Comparison of ENCODE assay signal across 8 mouse cellular contexts in genomic region chr2:142900120-142900861, GRCm38 (mm10). TPM values are rescaled to one million over a fixed set of nuclear protein-coding genes. Genes with fewer than 3 reads are reported as not detected.
DNase-seq lines count a peak whose midpoint lies in the region; ATAC-seq and TF ChIP-seq lines count a peak whose summit lies in the region.

No protein-coding gene starts in this region.

- H3K4me2 ChIP-seq in kidney, embryonic 14.5 days (replicated peaks; ENCODE audit: low read depth, low read length): peak overlapping the region; percentile 81
- H3K4me2 ChIP-seq in midbrain, embryonic 11.5 days: peak overlapping the region; percentile 91

- 31% methylated on average over 10 of the region's 10 CpGs for WGBS in kidney, embryonic 14.5 days
- 66% methylated on average over 10 of the region's 10 CpGs for WGBS in midbrain, embryonic 11.5 days

- intact Hi-C loops in heart, postnatal 10 days (cut with DNase I): loop anchor here (5.0 kb wide), 1 partner anchor 162 kb away; the partner anchor contains the start of gene Snrpb2

- H3K9ac ChIP-seq in kidney, embryonic 14.5 days (ENCODE audit: low read depth, low read length): peak overlapping the region; percentile 82
- H3K9ac ChIP-seq in MEL (ENCODE audit: control insufficient read depth, low read depth, low read length, poor library complexity, severe bottlenecking): peak overlapping the region; percentile 58
- H3K9ac ChIP-seq in midbrain, embryonic 11.5 days (ENCODE audit: low read length): no peak overlapping the region; the same call in 1 of the 2 replicates

- TF ChIP-seq CTCF in MEL (IDR thresholded peaks at IDR 0.05 in 2 of 3, conservative IDR thresholded peaks at IDR 0.05 in 1 of 3; ENCODE audit: control insufficient read depth in 1 of 3, insufficient read depth in 1 of 3, low read depth in 2 of 3, low read length in 3 of 3, poor library complexity in 1 of 3, severe bottlenecking in 1 of 3): no peak

- no peak overlapping the region for H3K27ac ChIP-seq in kidney, embryonic 14.5 days (ENCODE audit: low read depth, low read length)
- H3K27ac ChIP-seq in MEL (ENCODE audit: control insufficient read depth, low read depth, low read length): peak overlapping the region; percentile 63
- no peak overlapping the region for H3K27ac ChIP-seq in midbrain, embryonic 11.5 days (ENCODE audit: low read depth, low read length)

- 0 out of 2 replicates have a peak, but pooled peaks cover 11% of the 10 kb centered on the region for H3K4me1 ChIP-seq in kidney, embryonic 14.5 days (ENCODE audit: control insufficient read depth, insufficient read depth, low read length)
- peaks cover 0 to 4% of the 10 kb centered on the region in 2 experiments; a peak in 2 of 4 replicates for H3K4me1 ChIP-seq in MEL (ENCODE audit: control insufficient read depth in 1 of 2, insufficient read depth in 2 of 2, low read length in 2 of 2)
- H3K4me1 ChIP-seq in midbrain, embryonic 11.5 days (ENCODE audit: control insufficient read depth, insufficient read depth, low read length): 0 out of 2 replicates have a peak, but pooled peaks cover 2% of the 10 kb centered on the region

- no peak for TF ChIP-seq EP300 in MEL (IDR thresholded peaks at IDR 0.05; ENCODE audit: low read depth in 1 of 2, low read length in 2 of 2)

- TF ChIP-seq POLR2A in MEL (IDR thresholded peaks at IDR 0.05; ENCODE audit: control insufficient read depth in 1 of 2, insufficient read depth in 1 of 2, low read depth in 1 of 2, low read length in 2 of 2, poor library complexity in 1 of 2): no peak

- TF ChIP-seq RAD21 in MEL (IDR thresholded peaks at IDR 0.05; ENCODE audit: low read depth, low read length): no peak

- no peaks in the 10 kb centered on the region for H3K36me3 ChIP-seq in kidney, embryonic 14.5 days (ENCODE audit: control insufficient read depth, insufficient read depth, low read length)
- peaks cover 0 to 4% of the 10 kb centered on the region in 2 experiments; a peak in 1 of 4 replicates for H3K36me3 ChIP-seq in MEL (ENCODE audit: control insufficient read depth in 1 of 2, insufficient read depth in 2 of 2, low read length in 2 of 2)
- H3K36me3 ChIP-seq in midbrain, embryonic 11.5 days (ENCODE audit: control insufficient read depth, insufficient read depth, low read length): no peaks in the 10 kb centered on the region

- H3K9me3 ChIP-seq in kidney, embryonic 14.5 days (ENCODE audit: control insufficient read depth, low read length): no peaks in the 10 kb centered on the region
- H3K9me3 ChIP-seq in MEL (replicated peaks; ENCODE audit: insufficient read depth, low read length): no peaks in the 10 kb centered on the region
- no peaks in the 10 kb centered on the region for H3K9me3 ChIP-seq in midbrain, embryonic 11.5 days (ENCODE audit: control insufficient read depth, low read length)

- ATAC-seq in kidney, embryonic 14.5 days (ENCODE audit: low FRiP score, low TSS enrichment): no peak
- ATAC-seq in midbrain, embryonic 11.5 days (ENCODE audit: low FRiP score): no peak

- DNase-seq in kidney, postnatal 25 days: no peak
- peak; percentile 15 for DNase-seq in MEL (ENCODE audit: low read depth, low spot score)
- peak; percentile 14 to 32 for DNase-seq in heart, postnatal 10 days
- no peak for DNase-seq in midbrain, embryonic 11.5 days (ENCODE audit: low spot score, missing footprints)
- no peak for DNase-seq in ovary, postnatal 36 days (ENCODE audit: low spot score)
- DNase-seq in Muller cell, postnatal 12 days (ENCODE audit: inconsistent ontology term): no peak
- DNase-seq in kidney, postnatal 10 days: no peak

- peaks cover 2% of the 10 kb centered on the region; the same call in 1 of the 2 replicates for H3K79me2 ChIP-seq in MEL (ENCODE audit: control insufficient read depth, insufficient read depth, low read length, poor library complexity)

- peak overlapping the region; percentile 77 for H3K4me3 ChIP-seq in kidney, embryonic 14.5 days (ENCODE audit: low read length)
- H3K4me3 ChIP-seq in MEL (ENCODE audit: control insufficient read depth in 1 of 2, insufficient read depth in 1 of 2, low read depth in 2 of 2, low read length in 2 of 2): peak overlapping the region; percentile 58 to 86
- H3K4me3 ChIP-seq in midbrain, embryonic 11.5 days (ENCODE audit: low read depth, low read length): peak overlapping the region; percentile 69; the same call in 1 of the 2 replicates

- H3K27me3 ChIP-seq in kidney, embryonic 14.5 days (ENCODE audit: control insufficient read depth, insufficient read depth, low read length): no peaks in the 10 kb centered on the region
- H3K27me3 ChIP-seq in MEL (ENCODE audit: control insufficient read depth in 1 of 2, insufficient read depth in 2 of 2, low read length in 2 of 2): no peaks in the 10 kb centered on the region
- H3K27me3 ChIP-seq in midbrain, embryonic 11.5 days (ENCODE audit: control insufficient read depth, insufficient read depth, low read length): no peaks in the 10 kb centered on the region

TF ChIP-seq in MEL, 35 proteins besides CTCF, POLR2A, EP300 and RAD21:
- TF ChIP-seq CHD1 (IDR thresholded peaks at IDR 0.05; ENCODE audit: low read depth, low read length): 0 out of 2 replicates have a peak, but pooled peaks have one; percentile 57
- peak; percentile 55 for TF ChIP-seq ZNF384 (IDR thresholded peaks at IDR 0.05; ENCODE audit: low read depth, low read length)
- TF ChIP-seq TCF12 (IDR thresholded peaks at IDR 0.05; ENCODE audit: low read depth, low read length): no peak
- no peak for TF ChIP-seq GABPA (IDR thresholded peaks at IDR 0.05; ENCODE audit: low read depth, low read length)
- TF ChIP-seq ZMIZ1 (IDR thresholded peaks at IDR 0.05; ENCODE audit: low read depth, low read length): 0 out of 2 replicates have a peak, but pooled peaks have one; percentile 4
- TF ChIP-seq MXI1 (IDR thresholded peaks at IDR 0.05; ENCODE audit: low read depth, low read length): peak; percentile 85
- TF ChIP-seq MYC (IDR thresholded peaks at IDR 0.05; ENCODE audit: low read depth, low read length): 0 out of 2 replicates have a peak, but pooled peaks have one; percentile 70
- TF ChIP-seq MAX (IDR thresholded peaks at IDR 0.05; ENCODE audit: low read length): peak; percentile 85
TF ChIP-seq in MEL: peak in this region for 6.

RNA-seq across cellular contexts. Expression of gene Kif16b, which starts 1.0 kb away (rescaled TPM):
- 9.0 and 17.1 TPM in 2 replicates for polyA plus RNA-seq in kidney, embryonic 14.5 days (2014; fragmentation: Nextera tagmentation; extraction: Ambion mirVana)
- 10.6 and 10.7 TPM in 2 replicates for total RNA-seq in MEL (2012; rRNA removed)
- 10 to 100 TPM; 13.0 to 32.0 TPM for polyA plus RNA-seq in MEL (2012; ENCODE audit: insufficient read depth in 1 of 2, insufficient read length in 2 of 2, low read depth in 1 of 2, low replicate concordance in 2 of 2, missing spikeins in 1 of 2)
- 10 to 100 TPM; 26.2 to 28.3 TPM for total RNA-seq in heart, postnatal 10 days (2021)
- polyA plus RNA-seq in midbrain, embryonic 11.5 days (2014; fragmentation: Nextera tagmentation; extraction: Ambion mirVana): 5.2 and 6.4 TPM in 2 replicates

Comparison
In these comparisons a context has a peak if more than half of its experiments do, and no peak if none do; other contexts are left out.
1. DNase-seq: peak in MEL (single experiment) and heart, postnatal 10 days (2 of 2); none in kidney, postnatal 25 days (0 of 2), midbrain, embryonic 11.5 days (single experiment), ovary, postnatal 36 days (single experiment), Muller cell, postnatal 12 days (single experiment) and kidney, postnatal 10 days (single experiment).
2. Peak in every context shown above with its lines, with median percentiles within 50 percentile points of each other: H3K4me3 ChIP-seq.